Mouse (Mus musculus): ENCODE data around the gene Rasal2.

Gene Rasal2

GRCm38 (mm10) chr1:157323091-157323490 lies 89.3 kb downstream of the Rasal2 start:
- no peak for DNase-seq

- DNase-seq = no peak
Observed at GRCm38 (mm10) chr1:157318896-157319295, 93.5 kb downstream of the Rasal2 start.

GRCm38 (mm10) chr1:157301266-157301665 lies 111.1 kb downstream of the Rasal2 start:
- no peak for DNase-seq

- DNase-seq = no peak
Observed at GRCm38 (mm10) chr1:157299559-157299958, 112.8 kb downstream of the Rasal2 start.

GRCm38 (mm10) chr1:157298990-157299389 lies 113.4 kb downstream of the Rasal2 start:
- no peak for DNase-seq

- DNase-seq = no peak
Observed at GRCm38 (mm10) chr1:157297137-157297536, 115.3 kb downstream of the Rasal2 start.

GRCm38 (mm10) chr1:157295868-157296267 lies 116.5 kb downstream of the Rasal2 start:
- DNase-seq = no peak

- no peak for DNase-seq
Observed at GRCm38 (mm10) chr1:157290173-157290572, 122.2 kb downstream of the Rasal2 start.

- DNase-seq = no peak
Observed at GRCm38 (mm10) chr1:157289251-157289650, 123.1 kb downstream of the Rasal2 start.

- DNase-seq = peak; percentile 65 to 76
Observed at GRCm38 (mm10) chr1:157286561-157286960, 125.8 kb downstream of the Rasal2 start.

- DNase-seq = no peak
Observed at GRCm38 (mm10) chr1:157285366-157285765, 127.0 kb downstream of the Rasal2 start.

- no peak for DNase-seq
Observed at GRCm38 (mm10) chr1:157280781-157281180, 131.6 kb downstream of the Rasal2 start.

GRCm38 (mm10) chr1:157275672-157276307 lies 136.6 kb downstream of the Rasal2 start:
- no peak for DNase-seq

GRCm38 (mm10) chr1:157267894-157268293 lies 144.5 kb downstream of the Rasal2 start:
- DNase-seq = no peak

- peak; percentile 6 to 34 for DNase-seq
Observed at GRCm38 (mm10) chr1:157256562-157256961, 155.8 kb downstream of the Rasal2 start.

GRCm38 (mm10) chr1:157255776-157256175 lies 156.6 kb downstream of the Rasal2 start:
- no peak for DNase-seq

GRCm38 (mm10) chr1:157253600-157254490 lies 158.6 kb downstream of the Rasal2 start:
- DNase-seq = peak in 1 of 2 experiments; percentile 2

- no peak for DNase-seq
Observed at GRCm38 (mm10) chr1:157248112-157248511, 164.3 kb downstream of the Rasal2 start.

- no peak for DNase-seq
Observed at GRCm38 (mm10) chr1:157247341-157247740, 165.1 kb downstream of the Rasal2 start.

GRCm38 (mm10) chr1:157246779-157247178 lies 165.6 kb downstream of the Rasal2 start:
- DNase-seq = no peak

GRCm38 (mm10) chr1:157244453-157244790 lies 168.0 kb downstream of the Rasal2 start:
- DNase-seq = no peak

- no peak for DNase-seq
Observed at GRCm38 (mm10) chr1:157243576-157244452, 168.6 kb downstream of the Rasal2 start.

- no peak for DNase-seq
Observed at GRCm38 (mm10) chr1:157239687-157240086, 172.7 kb downstream of the Rasal2 start.

Measured in kidney, postnatal 25 days (tissue).